Mouse (Mus musculus) megakaryocyte, embryonic 14.5 days (primary cell): ENCODE data around the gene Usf2.

ENCODE experiments used
- FLI1 ChIP-seq: IDR thresholded peaks from 2 replicates; pipeline ENCODE4 v1.6.1; 2012; ENCODE audit warnings: low read length, inconsistent platforms, mixed read lengths
- GATA1 ChIP-seq: IDR thresholded peaks from 3 replicates; pipeline ENCODE4 v1.6.1; 2012; ENCODE audit warnings: mixed read lengths, low read length, inconsistent platforms, borderline replicate concordance

GRCm38 (mm10) chr7:30957367-30957783 is 772 bp upstream of the Usf2 start:
- TF ChIP-seq GATA1 = no peak
- no peak for TF ChIP-seq FLI1
